Mouse (Mus musculus) kidney, embryonic 16.5 days (tissue): ENCODE measurements around the gene Hexb. TPM values are rescaled to one million over a fixed set of nuclear protein-coding genes. Genes with fewer than 3 reads are reported as not detected.
A peak's percentile ranks its signal among the peaks of the same experiment; 100 is the strongest.

ENCODE experiments used
- ATAC-seq: fragments of 200-750 bp; cut with Nextera tagmentation; 2 replicates; pipeline ENCODE4 v1.8.0; 2017; ENCODE audit warnings: moderate TSS enrichment; ENCODE audit not compliant: low FRiP score, low TSS enrichment
- H3K27ac ChIP-seq: fragments of 300-500 bp; sonication (generic); 2 replicates; pipeline ENCODE4 v1.5.1; 2014; ENCODE audit warnings: low read length
- H3K27me3 ChIP-seq: fragments of 300-500 bp; sonication (generic); 2 replicates; pipeline ENCODE4 v1.6.1; 2014; ENCODE audit warnings: low read length, control low read depth, mixed read lengths; ENCODE audit not compliant: insufficient read depth
- H3K36me3 ChIP-seq: fragments of 300-500 bp; sonication (generic); 2 replicates; pipeline ENCODE4 v1.6.1; 2014; ENCODE audit warnings: low read length, control low read depth, mixed read lengths; ENCODE audit not compliant: insufficient read depth
- H3K4me1 ChIP-seq: fragments of 300-500 bp; sonication (generic); 2 replicates; pipeline ENCODE4 v1.6.1; 2014; ENCODE audit warnings: low read length, control low read depth, mixed read lengths; ENCODE audit not compliant: insufficient read depth
- H3K4me2 ChIP-seq: fragments of 300-500 bp; sonication (generic); replicated peaks from 2 replicates; pipeline ENCODE4 v1.6.1; 2014; ENCODE audit warnings: low read depth, low read length
- H3K4me3 ChIP-seq: fragments of 300-500 bp; sonication (generic); 2 replicates; pipeline ENCODE4 v1.5.1; 2014; ENCODE audit warnings: mild to moderate bottlenecking, low read length
- H3K9ac ChIP-seq: fragments of 300-500 bp; sonication (generic); replicated peaks from 2 replicates; pipeline ENCODE4 v1.6.1; 2014; ENCODE audit warnings: low read length
- H3K9me3 ChIP-seq: fragments of 300-500 bp; sonication (generic); 2 replicates; pipeline ENCODE4 v1.6.1; 2016; ENCODE audit warnings: low read length, control low read depth
- WGBS: fragments of 180-500 bp; shearing (Covaris S2); extraction: QIAGEN DNeasy Blood & Tissue Kit; methylation state at CpG from one replicate; pipeline ENCODE4 v1.1.7; 2014; 5-methylcytosine and 5-hydroxymethylcytosine counted together
- polyA plus RNA-seq: library from polyadenylated mRNA; unstranded; fragments of >200 nt; fragmentation: Nextera tagmentation; extraction: Ambion mirVana; gene quantifications from 2 replicates; pipeline ENCODE4 v1.2.1, GENCODE M21; 2015

Gene Hexb
- polyA plus RNA-seq, 1 experiment from 2014 or later = 44.6 TPM

DNA sequence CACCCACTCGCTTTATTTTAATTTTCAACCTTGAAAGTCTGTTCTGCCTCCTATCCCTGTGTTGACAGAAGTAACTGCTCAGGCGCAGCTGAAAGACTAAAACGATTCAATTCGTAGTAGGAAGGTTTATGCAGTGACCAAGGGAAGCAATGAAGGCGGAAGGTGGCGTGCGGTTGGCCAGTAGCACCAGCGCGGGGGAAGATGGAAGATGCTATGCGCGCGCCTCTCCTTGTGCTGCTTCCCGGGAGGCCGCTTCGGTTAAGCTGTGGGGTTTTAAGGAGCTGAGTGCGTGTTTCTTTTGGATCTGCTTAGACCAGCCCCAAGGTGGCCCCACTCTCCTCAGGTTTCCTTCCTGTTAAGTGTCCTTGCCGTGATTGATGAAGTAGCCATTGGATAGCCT is 27.0 kb upstream of the Hexb start:
- Histone ChIP-seq H3K4me2 (peak overlapping the region; percentile 50), H3K4me3 (peak overlapping the region; percentile 27), H3K36me3 (no peaks in the 10 kb centered on the region), H3K9me3 (peaks cover 4% of the 10 kb centered on the region; the same call in 1 of the 2 replicates), H3K4me1 (peaks cover 7% of the 10 kb centered on the region), H3K27ac (peak overlapping the region; percentile 53; the same call in 1 of the 2 replicates), H3K9ac (0 out of 2 replicates have a peak overlapping the region, but pooled peaks have one; percentile 31), H3K27me3 (no peaks in the 10 kb centered on the region)
- 22% methylated on average over 17 of the region's 17 CpGs for WGBS
- peak; percentile 29; the same call in 1 of the 2 replicates for ATAC-seq

DNA sequence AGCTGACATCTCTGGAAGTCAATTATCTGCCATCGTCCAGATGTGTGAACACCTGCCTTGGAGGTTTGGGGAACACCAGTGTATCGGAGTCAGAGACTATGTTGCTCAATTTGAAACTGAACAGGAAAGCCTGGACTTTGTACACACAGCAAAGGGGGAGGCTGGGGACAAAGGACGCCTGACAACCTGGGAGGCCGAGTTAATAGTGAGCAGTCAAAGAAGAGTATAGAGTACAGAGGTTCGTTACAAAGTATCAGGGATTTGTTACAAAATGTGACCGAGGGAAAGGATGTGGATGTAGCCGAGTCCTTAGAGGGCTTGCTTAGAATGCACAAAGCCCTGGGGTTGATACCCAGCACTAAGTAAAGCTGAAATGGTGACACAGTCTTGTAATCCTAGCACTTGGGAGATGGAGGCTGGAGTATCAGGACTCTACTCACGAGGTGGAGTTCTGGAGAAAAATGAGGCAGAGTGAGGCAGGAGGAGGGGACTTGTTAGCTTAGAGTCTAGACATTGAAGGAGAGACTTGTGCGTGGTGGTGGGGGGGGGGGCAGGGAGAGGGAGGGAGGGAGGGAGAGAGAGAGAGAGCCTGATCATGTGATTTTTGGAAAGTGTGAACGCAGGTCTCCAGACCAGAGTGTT is 26.3 kb upstream of the Hexb start:
- H3K9me3 ChIP-seq = peaks cover 4% of the 10 kb centered on the region; the same call in 1 of the 2 replicates
- H3K9ac ChIP-seq = no peak overlapping the region
- ATAC-seq = peak; percentile 84
- no peaks in the 10 kb centered on the region for H3K36me3 ChIP-seq
- no peak overlapping the region for H3K4me3 ChIP-seq
- peaks cover 7% of the 10 kb centered on the region for H3K4me1 ChIP-seq
- WGBS = 54% methylated on average over 10 of the region's 10 CpGs
- H3K27me3 ChIP-seq = no peaks in the 10 kb centered on the region
- 0 out of 2 replicates have a peak overlapping the region, but pooled peaks have one; percentile 50 for H3K27ac ChIP-seq
- H3K4me2 ChIP-seq = peak overlapping the region; percentile 50

DNA sequence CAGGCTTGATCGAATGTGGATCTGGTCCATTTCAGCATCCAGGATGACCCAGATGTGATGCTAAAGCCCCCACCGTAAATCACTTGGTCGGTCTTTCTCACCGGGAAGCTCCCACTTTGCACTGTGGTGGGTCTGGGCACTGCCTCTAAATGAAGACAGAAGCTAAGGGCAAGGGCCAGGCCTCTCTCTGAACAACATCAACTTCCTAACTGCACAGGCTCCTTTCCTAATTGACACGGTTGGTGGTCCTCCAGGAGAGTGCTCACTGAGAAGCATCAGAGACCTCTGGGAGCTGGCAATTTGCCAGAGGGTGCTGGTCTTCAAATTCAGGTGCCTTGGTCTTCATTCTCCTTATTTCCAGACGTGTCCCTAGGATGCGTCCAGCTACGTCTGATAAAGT is 25.7 kb upstream of the Hexb start:
- no peak overlapping the region for H3K4me3 ChIP-seq
- 53% methylated on average over 8 of the region's 8 CpGs for WGBS
- H3K27me3 ChIP-seq = no peaks in the 10 kb centered on the region
- peaks cover 7% of the 10 kb centered on the region for H3K4me1 ChIP-seq
- ATAC-seq = peak; percentile 55; the same call in 1 of the 2 replicates
- no peak overlapping the region for H3K9ac ChIP-seq
- no peaks in the 10 kb centered on the region for H3K36me3 ChIP-seq
- H3K4me2 ChIP-seq = no peak overlapping the region
- H3K27ac ChIP-seq = peak overlapping the region; percentile 24; the same call in 1 of the 2 replicates
- H3K9me3 ChIP-seq = peaks cover 4% of the 10 kb centered on the region; the same call in 1 of the 2 replicates

DNA sequence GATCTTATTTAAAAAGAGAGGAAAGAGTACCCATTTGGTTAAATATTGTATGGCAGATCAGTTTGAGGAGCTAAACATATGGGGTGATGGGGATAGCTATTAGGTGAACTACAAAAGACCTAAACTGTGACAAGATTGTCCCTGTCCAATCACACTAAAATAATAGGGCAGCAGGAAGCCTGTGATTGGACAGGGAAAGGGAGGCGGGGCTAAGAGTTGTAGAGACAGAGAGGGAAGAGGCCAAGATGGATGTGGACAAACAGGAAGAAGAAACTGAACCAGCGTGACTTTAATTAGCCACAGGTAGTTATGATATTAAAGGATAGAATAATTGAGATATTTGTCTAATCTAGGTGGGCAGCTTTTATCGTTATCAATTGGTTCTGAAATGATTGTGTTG is 21.9 kb upstream of the Hexb start:
- 92% methylated on average over 3 of the region's 3 CpGs for WGBS
- Histone ChIP-seq H3K27ac (no peak overlapping the region), H3K9me3 (no peaks in the 10 kb centered on the region), H3K27me3 (no peaks in the 10 kb centered on the region), H3K4me3 (no peak overlapping the region), H3K4me2 (no peak overlapping the region), H3K36me3 (no peaks in the 10 kb centered on the region), H3K9ac (no peak overlapping the region), H3K4me1 (peaks cover 3% of the 10 kb centered on the region)
- ATAC-seq = no peak

DNA sequence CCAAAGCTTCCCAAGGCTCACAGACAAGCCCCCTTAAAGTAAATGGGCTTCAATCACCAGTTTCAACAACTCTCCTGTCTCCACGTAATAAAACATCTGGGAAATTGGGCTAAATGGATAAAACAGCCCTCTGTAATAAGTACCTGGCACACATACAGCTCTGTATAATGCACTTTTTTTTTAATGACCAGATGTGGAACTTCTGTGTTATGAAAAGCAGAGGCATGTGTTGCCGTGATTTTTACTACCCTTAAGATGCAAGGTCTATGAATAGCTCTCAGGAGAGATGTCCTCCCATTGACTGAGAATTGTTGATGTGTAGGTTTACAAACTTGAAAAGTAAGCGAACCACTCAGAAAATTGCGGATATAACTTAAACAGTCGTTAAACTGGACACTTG is 18.0 kb upstream of the Hexb start:
- ATAC-seq = no peak
- Histone ChIP-seq H3K4me3 (no peak overlapping the region), H3K4me1 (no peaks in the 10 kb centered on the region), H3K9ac (no peak overlapping the region), H3K27ac (no peak overlapping the region), H3K4me2 (no peak overlapping the region), H3K9me3 (no peaks in the 10 kb centered on the region), H3K27me3 (no peaks in the 10 kb centered on the region), H3K36me3 (no peaks in the 10 kb centered on the region)
- 28% methylated on average over 5 of the region's 5 CpGs for WGBS

DNA sequence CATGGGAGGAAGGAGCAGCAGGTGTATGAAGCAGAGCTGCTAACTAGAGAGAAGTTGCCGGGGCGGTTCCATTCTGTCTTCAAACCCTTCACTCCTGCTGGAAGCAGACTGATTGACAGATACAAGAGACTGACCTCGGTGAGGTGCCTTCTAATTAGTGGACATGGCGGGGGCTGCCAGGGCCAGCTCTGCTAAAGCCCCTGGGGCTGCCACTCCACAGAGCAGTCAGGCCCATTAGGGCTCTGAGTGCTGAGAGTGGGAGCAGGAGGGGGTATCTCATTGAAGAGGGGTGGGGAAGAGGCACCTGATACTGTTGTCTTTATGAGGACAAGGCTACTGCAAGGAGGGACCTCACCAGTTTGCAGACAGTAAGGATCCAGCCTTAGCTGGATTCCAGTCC is 17.4 kb upstream of the Hexb start:
- Histone ChIP-seq H3K36me3 (no peaks in the 10 kb centered on the region), H3K4me3 (no peak overlapping the region), H3K9me3 (no peaks in the 10 kb centered on the region), H3K27me3 (no peaks in the 10 kb centered on the region), H3K27ac (no peak overlapping the region), H3K4me2 (no peak overlapping the region), H3K4me1 (no peaks in the 10 kb centered on the region), H3K9ac (no peak overlapping the region)
- 53% methylated on average over 4 of the region's 4 CpGs for WGBS
- no peak for ATAC-seq

DNA sequence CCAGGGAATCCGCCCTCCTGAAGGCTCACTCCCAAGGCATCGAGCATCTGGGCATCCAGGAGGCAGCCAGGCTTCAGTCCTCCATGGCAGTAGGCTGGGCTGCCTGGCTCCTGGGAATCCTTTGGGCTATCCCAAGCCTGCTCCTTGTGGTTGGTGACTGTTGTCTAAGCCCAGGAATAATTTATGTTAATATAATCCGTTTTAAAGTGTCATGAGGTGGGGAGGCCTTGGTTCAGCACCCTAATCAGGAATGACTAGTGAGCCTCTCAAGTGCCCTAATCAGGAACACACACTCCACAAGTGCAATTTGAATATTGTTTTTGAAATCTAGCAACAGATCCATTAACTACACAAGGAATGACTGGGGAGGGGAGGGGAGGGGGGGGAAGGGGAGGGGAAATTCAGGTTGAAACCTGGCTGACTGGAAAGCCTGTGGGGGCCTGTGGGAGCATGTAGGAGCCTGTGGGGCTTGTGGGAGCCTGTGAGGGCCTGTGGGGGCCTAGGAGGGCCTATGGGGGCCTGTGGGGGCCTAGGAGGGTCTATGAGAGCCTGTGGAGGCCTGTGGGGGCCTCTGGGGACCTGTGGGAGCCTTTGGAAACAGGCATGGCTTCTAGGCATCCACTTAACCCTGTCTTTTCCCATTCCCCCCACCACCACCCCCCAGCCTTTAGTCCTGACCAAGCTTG is 16.6 kb upstream of the Hexb start:
- Histone ChIP-seq H3K27me3 (no peaks in the 10 kb centered on the region), H3K36me3 (no peaks in the 10 kb centered on the region), H3K4me2 (no peak overlapping the region), H3K9me3 (no peaks in the 10 kb centered on the region), H3K27ac (no peak overlapping the region), H3K4me3 (no peak overlapping the region), H3K4me1 (no peaks in the 10 kb centered on the region), H3K9ac (no peak overlapping the region)
- WGBS = 60% methylated on average over 3 of the region's 3 CpGs
- ATAC-seq = no peak

DNA sequence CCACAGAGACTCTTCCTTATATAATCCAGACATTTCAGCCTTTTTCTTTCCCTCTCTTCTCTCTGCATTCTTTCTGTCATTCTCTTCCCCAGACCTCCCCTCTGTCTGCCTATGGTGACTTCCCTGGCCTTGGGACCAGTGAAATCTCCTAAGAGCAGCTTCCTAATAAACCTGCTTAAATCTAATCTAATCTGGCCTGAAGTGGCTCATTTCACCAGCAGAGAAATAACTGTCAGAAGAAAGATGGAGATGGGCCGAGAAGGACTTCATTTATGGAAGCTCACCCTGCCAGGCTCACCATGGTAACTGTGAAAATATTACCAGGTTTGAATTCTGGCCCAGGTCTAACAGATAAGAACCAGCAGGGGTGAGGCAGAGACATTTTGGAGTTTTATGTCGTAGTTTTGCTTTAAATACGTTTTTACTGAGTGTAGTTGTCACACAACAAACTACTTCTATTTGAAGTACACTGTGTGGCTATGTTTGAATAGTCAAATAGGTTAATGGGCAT is 10.4 kb upstream of the Hexb start:
- Histone ChIP-seq H3K4me2 (no peak overlapping the region), H3K36me3 (no peaks in the 10 kb centered on the region)

DNA sequence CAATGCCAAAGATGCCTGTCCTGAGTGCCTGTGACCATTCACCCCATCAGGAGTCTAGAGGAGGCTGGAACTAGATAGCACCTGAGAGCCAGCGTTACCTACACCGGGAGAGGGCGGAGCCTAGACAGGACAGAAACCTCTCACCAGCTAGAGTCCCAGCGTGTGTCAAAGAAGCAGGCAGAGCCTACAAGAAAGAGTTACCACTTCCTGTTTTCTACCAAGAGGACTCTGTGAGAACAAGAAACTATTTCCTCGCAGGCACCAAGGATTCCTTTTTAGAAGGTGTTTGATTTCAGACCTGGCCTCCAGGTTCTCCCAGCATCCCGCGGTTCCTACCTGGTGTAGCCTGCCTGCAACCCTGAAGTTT is 9.9 kb upstream of the Hexb start:
- ATAC-seq = no peak
- H3K27ac ChIP-seq = no peak overlapping the region
- WGBS = 55% methylated on average over 7 of the region's 7 CpGs
- no peaks in the 10 kb centered on the region for H3K36me3 ChIP-seq
- peaks cover 4% of the 10 kb centered on the region; the same call in 1 of the 2 replicates for H3K4me1 ChIP-seq
- H3K4me3 ChIP-seq = no peak overlapping the region
- no peak overlapping the region for H3K9ac ChIP-seq
- no peaks in the 10 kb centered on the region for H3K9me3 ChIP-seq
- no peak overlapping the region for H3K4me2 ChIP-seq
- H3K27me3 ChIP-seq = no peaks in the 10 kb centered on the region

More for the DNA sequence above, 10.4 kb upstream of the Hexb start:
- Histone ChIP-seq H3K27ac (no peak overlapping the region), H3K27me3 (no peaks in the 10 kb centered on the region), H3K9ac (no peak overlapping the region), H3K4me1 (peaks cover 4% of the 10 kb centered on the region; the same call in 1 of the 2 replicates), H3K4me3 (no peak overlapping the region), H3K9me3 (no peaks in the 10 kb centered on the region)
- WGBS = 66% methylated on average over 3 of the region's 3 CpGs
- ATAC-seq = no peak
